Mouse (Mus musculus) v-Abl transformed pro-B cells (cell line): ENCODE measurements around the gene Inpp5a.

ENCODE experiments used
- in situ Hi-C, 2 experiments: fragments of 400-800 bp; cut with MboI; formaldehyde crosslinking; loops; one replicate each; pipeline ENCODE4 v1.15.1; 2025; ENCODE audit not compliant: unreplicated experiment in 2 of 2

The Inpp5a gene

DNA sequence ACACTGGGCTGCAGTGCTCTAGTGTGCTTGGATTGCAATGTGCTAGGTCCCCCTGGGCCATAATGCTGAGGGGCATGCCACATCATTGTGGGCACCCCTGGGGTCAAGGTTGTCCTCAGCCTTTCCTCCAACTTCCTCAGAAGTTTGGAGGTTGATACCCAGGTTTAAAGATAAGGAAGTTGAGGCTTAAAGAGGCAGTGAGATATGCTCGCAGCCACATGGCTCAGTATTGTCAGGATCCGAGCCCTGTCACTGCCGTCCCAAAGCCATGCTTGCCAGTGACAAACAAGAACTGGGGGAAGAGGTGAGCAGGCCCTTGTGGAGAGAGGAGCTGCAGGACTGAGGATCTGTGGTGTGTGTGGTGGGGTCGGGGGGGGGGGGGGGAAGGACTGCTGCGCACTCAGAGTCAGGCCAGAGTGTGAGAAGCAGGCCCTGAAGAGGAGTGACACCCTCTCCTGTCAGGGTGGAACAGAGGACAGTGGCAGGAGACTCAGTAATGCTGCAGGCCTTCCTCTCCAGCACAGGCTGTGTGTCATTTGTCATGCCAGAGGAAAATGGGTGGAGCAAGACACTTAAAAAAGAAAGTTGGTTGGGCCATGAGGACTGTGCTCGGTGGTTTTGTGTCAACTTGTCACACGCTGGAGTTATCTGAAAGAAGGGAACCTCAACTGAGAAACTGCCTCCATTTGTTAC lies 77.7 kb downstream of the Inpp5a start:
- in situ Hi-C loops, result no loop called here

DNA sequence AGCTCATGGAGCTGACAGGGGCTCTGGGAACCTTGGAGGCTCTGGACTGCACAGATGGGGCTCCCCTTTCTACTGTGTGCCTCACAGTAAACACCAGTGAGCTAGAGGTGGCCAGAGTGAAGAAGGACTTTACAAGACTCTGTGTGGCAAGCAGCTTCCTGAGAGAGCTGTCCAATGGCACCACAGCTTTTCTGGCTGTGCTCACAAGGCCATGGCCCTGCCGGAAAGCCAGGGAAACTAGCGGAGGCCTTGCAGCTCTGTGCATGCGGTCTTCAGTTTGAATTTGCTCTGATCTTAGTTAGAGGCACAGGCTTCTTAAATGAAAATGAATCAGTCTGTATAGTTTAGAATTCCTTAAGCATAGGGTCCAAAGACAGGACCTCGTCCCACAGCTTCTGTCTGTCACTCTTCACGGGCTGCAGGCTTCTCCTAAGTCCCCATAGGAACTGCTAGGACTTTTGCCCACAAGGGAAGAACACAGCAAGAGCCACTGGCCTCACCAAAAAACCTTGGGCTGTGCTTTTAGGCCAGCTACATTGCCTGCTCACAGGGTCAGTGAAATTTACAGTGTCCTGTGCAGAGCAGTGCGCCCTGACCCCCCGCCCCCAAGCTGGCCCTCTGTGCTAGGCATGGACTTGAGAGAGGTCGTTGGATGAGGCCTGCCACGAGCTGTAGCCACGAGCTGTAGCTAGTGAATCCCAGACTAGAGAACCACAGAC lies 78.4 kb downstream of the Inpp5a start:
- in situ Hi-C loops, result no loop called here

DNA sequence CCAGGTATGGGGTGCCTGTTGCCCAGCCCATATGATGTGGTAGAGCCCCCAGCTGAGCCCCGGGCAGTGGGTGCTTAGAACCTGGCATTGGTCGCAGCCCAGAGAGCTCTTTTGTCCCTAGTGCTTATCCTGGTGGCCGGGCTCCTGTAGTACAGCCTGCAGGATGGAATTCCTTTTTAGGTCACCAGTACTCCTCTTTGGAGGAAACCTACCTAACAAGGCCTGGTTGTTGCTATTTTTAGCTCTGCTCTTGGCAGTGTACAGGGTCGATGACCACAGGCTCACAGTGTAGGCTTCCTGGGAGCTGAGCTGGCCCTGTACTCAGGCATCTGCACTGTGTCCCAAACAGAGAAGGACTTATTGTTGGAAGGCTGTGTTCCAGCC lies 79.0 kb downstream of the Inpp5a start:
- in situ Hi-C loops, result no loop called here

DNA sequence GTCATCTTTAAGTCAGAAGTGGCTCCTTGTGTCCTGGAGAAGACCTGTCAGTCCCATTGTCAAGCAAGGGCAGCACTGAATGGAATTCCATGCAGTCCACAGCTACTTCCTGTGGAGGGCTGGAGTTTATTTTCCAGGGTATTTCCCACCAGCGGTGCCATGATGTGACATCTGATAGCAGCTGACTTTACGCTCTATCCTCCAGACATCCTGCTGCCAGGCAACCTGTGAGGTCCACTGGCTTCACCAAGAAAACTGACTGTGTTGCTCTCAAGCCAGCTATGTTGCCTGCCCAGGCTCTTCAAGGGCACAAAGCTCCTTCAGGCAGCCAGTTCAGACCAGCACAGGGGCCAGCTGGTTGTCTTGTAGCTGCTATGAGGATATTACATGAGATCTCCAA lies 79.5 kb downstream of the Inpp5a start:
- in situ Hi-C loops, result no loop called here

DNA sequence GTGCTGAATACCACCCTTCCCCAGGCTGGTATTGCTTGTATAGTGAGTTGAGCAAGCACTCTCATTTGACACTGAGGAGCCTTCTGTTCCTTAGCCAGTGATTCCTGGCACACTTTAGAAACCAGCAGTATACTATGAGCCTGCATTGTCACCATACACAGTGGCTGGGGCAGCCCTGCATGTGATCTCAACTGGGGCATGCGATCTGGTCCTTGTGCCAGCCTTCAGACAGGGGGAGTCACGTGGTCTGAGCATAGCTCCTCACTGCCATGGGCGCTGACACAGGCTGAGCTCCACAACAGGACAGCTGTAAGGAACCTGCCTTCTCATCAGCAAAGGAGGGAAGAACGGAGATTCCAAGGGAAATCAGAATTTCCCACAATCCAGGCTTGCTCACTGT lies 80.5 kb downstream of the Inpp5a start:
- in situ Hi-C loops, result no loop called here

DNA sequence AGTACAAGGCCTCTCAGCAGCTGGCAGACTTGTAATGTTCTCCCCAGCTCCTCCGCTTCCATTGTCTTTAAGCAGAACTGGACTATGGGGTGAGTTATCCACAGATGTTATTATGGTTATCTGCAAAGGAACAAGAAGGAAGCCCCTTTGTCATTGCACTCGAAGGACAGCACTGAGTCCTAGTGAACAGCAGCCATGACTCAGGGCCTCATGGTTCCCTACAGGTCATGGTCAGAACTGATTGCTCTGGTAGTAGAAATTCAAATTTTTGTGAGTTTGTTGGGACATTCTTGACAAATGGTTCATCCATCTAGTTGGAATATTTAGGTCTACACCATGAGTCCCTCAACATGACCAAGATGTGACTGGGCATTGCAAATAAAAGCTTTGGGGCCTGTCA lies 81.6 kb downstream of the Inpp5a start:
- in situ Hi-C loops, result loop anchor here (5.0 to 10.0 kb wide), 2 partner anchors 168 to 236 kb away; no protein-coding TSS in a partner anchor

DNA sequence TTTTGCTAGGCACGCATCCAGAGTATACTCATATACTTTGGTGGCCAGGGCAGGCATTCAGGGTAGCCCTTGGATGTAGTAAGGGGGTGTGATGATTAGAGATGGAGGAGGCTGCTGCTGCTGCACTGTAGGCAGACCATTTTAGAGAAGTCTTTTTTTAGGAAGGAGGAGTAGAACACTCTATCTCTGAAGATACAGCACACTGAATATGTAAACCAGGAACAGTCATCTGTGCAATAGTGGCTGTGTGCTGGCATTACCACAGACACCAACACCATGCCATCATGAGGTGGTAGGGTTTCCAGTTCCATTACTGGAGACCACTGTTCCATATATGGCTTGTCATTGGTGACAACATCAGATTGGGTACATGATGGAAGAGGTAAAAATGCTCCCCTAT lies 83.1 kb downstream of the Inpp5a start:
- in situ Hi-C loops, result loop anchor here (5.0 to 10.0 kb wide), 2 partner anchors 170 to 237 kb away; no protein-coding TSS in a partner anchor

DNA sequence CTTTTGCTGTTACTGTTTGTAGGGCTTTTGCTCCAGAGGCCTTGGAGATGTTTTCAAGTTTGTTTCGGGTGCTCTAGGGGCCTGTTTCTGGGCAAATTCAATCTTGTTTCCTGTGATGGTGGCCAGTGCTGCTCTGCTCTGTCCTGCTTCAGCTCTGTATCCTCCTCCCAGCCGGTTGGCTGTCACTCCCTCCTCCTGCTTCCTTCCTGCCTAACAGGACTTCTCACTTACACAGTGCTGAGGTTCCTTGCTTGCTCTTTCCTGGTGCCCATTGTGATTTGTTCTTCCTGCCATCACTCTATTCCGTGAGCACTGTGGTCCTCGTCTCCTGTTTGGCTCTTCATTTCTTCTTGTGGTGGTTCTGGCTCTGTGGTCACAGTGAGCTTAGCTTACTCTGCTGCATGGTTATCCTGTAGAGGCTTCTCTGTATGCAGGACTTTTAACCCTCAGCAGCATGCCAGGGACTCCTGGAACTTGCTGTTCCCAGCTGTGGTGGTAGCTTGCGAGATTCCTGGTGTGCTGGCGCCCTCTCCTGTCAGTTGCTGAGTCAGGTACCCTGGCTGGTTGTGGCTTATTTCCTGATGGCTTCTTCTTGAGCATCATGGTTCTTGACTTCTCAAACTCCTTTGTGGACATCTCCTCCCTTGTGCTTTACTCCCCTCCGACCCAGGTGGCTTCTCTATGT lies 84.1 kb downstream of the Inpp5a start:
- in situ Hi-C loops, result loop anchor here (5.0 to 10.0 kb wide), 2 partner anchors 171 to 238 kb away; no protein-coding TSS in a partner anchor

DNA sequence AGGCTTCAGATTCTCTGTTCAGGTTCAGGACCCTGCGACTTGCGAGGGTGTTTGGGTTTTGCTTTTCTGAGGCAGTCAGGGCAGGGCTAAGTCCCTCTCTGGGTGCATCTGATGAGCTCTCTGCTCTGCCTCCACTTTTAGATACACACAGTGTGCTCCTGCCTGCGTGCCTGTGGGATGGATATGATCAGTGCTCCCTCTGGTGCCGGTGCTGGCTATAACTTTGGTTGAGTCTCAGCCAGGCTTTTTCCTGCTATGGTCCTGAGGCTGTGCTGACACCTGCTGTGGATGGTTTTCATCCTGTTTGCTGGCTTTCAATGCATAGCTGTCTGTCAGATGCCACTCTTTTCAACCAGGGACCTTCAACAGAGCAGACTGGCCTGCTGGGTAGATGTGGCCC lies 87.0 kb downstream of the Inpp5a start:
- in situ Hi-C loops, result loop anchor here (5.0 to 25.0 kb wide), 5 partner anchors 174 to 364 kb away; no protein-coding TSS in a partner anchor

DNA sequence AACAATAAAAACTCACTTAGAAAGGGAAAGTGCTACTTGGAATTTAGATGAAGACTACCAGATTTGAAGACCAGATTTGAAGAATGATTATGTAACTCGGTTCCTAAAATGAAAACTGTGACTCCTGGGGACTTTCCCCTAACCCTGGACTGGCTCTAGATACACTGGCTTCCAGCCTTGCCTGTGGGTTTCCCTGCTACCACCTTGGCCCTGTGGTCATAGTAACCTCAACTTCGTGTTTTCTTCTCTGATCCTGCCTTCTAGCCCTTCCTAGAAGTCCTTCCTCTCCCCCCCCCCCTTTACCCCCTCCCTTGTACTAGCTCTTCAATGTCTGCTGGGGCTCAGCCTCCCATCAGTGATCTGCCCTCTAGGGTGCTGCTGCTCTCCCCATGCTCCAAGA lies 87.8 kb downstream of the Inpp5a start:
- in situ Hi-C loops, result loop anchor here (5.0 to 25.0 kb wide), 5 partner anchors 174 to 364 kb away; no protein-coding TSS in a partner anchor

DNA sequence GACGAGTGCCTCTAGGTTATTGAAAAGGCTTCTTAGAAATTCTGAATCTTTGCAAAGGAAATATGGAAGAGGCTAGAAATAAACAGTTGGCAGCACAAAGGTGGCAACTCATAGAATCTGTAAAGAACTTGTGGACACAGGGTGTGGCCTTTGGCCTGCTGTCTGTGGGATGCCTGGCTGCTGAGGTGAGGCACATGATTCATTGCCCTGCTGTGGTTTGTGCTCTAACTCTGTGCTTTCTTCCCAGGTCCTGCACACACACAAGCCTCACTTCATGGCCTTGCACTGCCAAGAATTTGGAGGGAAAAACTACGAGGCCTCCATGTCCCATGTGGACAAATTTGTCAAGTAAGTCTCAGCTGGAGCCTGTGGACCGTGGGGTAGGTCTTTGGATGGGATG lies 88.8 kb downstream of the Inpp5a start:
- in situ Hi-C loops, result loop anchor here (5.0 to 25.0 kb wide), 5 partner anchors 175 to 365 kb away; no protein-coding TSS in a partner anchor

DNA sequence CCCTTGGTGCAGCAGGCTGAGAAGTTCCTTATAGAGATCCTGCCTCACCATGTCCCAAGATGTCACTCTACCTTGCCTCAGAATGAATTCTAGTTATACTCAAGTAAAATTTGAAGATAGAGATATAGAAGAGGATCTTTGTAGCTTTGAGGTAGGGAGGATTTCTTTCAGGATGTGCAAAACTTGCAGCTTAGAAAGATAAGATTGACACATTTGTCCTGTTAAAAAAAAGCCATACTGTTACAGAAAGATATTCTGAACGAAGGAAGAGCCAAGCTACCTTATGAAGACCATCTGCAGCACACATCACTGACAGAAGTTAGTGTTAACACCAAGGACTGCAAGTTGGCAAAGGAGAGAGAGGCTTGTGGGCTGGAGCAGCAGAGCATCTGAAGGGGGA lies 90.2 kb downstream of the Inpp5a start:
- in situ Hi-C loops, result loop anchor here (5.0 to 25.0 kb wide), 5 partner anchors 177 to 367 kb away; no protein-coding TSS in a partner anchor

DNA sequence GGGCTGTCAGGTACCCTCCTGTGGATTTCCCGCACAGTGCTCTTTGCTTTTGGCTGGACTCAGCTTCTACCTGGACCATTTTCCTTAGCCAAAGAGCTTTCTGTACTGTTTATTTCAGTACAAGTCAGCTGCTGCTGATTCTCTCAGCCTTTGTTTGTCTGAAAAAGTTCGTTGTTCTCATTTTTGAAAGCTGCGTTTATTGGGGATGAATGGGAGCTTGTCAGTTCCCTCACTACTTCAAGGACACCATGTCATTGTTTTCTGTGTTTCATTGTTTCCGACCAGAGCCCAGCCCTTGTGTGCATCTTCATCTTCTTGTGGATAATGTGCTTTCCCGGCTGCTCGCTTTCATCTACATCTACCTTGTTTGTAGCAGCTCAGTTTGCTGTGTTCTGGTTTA lies 90.7 kb downstream of the Inpp5a start:
- in situ Hi-C loops, result loop anchor here (5.0 to 25.0 kb wide), 6 partner anchors 177 to 367 kb away; no protein-coding TSS in a partner anchor

DNA sequence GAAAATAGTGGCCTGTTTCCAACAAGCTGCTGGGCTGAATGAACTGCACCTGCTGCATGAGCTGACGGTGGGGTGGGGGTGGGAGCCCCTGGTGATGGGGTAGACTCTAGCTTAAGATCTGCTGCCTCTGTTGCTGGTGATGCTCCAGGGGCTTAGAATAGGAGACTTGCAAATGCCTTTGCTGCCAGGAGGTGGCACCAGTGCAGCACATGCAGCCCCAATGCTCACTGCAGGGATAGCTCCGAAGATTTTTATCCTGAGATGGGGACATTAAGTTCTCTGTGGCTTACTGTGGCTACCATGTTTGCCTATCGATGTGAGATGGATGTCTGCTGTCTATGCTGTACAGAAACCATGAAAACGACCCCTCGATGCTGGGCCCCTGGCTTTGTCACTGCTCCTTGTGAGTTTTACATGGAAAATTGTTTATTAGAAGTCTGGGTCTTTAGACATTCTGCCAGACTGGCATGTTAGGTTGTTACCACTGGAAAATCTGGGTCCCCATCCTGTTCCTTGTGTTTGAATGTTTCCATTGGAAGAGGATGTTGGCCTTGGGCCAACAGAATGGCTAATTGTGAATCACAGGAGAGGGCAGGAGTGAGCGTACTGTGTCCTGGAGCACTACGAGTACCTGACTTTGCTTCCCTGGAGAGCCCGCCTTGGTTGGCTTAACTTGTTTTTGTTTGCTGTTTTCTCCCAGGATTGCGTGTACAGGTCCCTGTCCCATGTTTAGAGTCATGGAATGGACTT lies 95.5 kb downstream of the Inpp5a start:
- in situ Hi-C loops, result loop anchor here (10.0 to 25.0 kb wide), 2 partner anchors 280 to 372 kb away; no protein-coding TSS in a partner anchor

DNA sequence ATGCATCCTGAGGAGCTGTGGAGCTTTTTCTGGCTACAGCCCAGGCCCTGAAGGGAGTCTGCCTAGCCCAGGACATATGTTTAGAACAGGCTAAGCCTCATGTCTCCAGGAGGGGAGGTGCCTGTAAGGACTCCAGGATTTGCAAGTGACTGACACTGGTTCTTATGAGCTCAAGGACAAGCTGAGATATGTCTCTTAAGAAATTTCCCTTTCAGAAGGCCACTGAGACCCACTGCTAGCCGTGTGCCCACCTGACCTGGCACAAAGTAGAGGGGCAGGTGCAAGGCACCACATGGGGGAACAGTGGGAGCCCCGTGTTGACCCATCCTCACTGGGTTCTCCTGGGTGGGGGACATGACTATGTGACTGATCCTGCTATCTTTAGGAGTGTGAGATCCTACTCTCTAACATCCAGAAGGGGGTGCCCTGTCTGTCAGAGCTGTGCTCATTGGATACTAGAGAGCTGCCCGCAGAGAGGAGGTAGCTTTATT lies 100.9 kb downstream of the Inpp5a start:
- in situ Hi-C loops, result loop anchor here (10.0 to 25.0 kb wide), 2 partner anchors 285 to 377 kb away; no protein-coding TSS in a partner anchor

DNA sequence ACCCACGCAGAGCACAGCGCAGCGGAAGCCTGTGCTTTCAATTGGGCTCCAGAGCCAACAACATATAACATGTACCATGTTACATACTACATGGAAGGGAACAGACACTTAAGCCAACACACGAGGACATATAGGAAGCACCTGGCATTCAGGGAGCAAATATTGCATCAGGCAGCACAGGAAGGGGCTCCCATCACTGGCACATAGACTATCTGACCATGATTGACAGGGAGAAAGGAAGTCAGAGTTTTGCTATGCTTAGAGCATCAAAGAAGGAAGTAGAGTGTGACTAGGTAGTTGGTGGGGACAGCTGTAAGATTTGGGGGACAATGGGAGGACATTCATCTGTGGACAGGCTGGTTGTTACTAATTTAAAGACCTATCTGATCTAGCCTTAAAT lies 103.4 kb downstream of the Inpp5a start:
- in situ Hi-C loops, result loop anchor here in 1 of 2 experiments (25.0 kb wide), 1 partner anchor 380 kb away; no protein-coding TSS in a partner anchor

DNA sequence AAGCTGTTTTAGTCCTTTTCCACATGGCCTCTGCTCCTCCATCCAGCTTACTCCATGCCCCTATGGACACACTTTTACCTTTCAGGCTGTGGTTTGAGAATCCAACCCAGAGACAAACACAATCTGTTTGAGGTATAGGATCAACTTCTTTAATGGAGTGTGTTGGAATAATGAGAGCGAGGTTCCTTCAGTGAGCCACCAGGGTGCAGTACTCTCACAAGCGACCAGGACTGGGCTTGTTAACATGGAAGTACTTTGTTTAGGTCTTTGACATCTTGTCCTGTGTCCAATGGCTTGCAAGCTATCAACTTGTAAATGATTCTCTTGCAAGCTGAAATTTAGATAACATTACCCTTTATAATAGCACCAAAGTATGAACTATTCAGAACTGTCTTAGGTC lies 104.0 kb downstream of the Inpp5a start:
- in situ Hi-C loops, result loop anchor here in 1 of 2 experiments (25.0 kb wide), 1 partner anchor 381 kb away; no protein-coding TSS in a partner anchor

DNA sequence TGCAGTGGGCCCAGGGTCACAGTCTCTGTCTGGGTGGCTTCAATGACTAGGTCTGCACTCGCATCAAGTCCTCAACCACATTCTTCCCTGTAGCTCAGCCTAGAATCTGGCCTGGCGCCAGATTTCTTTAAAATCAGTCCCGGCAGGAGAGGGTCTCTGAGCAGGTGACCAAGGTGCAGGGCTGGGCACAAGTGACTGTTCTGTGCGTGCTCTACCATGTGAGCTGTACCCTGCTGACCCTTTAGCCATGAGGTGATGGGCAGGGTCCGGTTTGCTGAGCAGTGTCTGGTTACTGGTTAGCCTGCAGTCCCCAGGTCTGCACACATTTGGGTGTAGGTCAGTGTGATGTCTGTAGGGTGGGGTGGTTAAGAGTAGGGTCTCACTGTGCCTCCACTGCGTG lies 106.9 kb downstream of the Inpp5a start:
- in situ Hi-C loops, result loop anchor here in 1 of 2 experiments (25.0 kb wide), 1 partner anchor 383 kb away; no protein-coding TSS in a partner anchor

DNA sequence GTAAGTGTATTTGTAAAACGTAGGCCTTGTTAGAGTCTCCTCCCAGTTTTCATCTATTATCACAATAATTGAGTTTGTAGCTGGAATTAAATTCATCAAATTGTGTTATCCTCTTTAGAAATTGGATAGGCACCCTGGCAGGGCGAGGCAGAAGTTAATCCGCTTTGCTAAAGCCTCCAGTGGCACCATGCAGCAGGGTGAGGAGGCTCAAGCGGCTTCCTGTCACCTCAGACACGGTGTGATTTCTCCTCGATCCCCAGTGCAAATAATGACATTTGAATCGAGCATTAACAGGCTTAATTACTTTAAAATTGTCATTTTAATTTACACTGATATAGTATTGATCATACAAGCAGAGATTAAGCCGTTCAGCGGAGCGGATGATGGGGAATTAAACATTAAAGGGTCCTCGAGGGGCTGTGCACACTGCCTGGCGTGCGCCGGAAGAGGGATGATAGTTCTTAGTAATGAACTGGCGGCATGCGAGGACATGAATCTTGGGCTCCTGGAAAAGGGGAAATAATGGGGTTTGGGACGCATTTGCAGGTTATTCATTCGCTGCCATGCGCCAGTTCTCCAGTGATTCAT lies 109.2 kb downstream of the Inpp5a start:
- in situ Hi-C loops, result loop anchor here in 1 of 2 experiments (25.0 kb wide), 1 partner anchor 386 kb away; no protein-coding TSS in a partner anchor
